Mouse (Mus musculus) MEL (cell line): Measurements from ENCODE around the gene Apc2. TPM values are rescaled to one million over a fixed set of nuclear protein-coding genes. Genes with fewer than 3 reads are reported as not detected.

Source experiments
- DNase-seq: peaks from one replicate; pipeline ENCODE4 v3.0.0; 2011; ENCODE audit warnings: low read depth, low spot score
- H3K27ac ChIP-seq: 2 replicates; pipeline ENCODE4 v1.5.1; 2012; ENCODE audit warnings: low read depth, mild to moderate bottlenecking, control low read depth, low read length, moderate library complexity; ENCODE audit not compliant: control insufficient read depth
- H3K27me3 ChIP-seq, 2 experiments: fragments of 150-350 bp in 1 of 2; sonication (generic) in 1 of 2; 2 replicates each; pipeline ENCODE4 v1.6.1; 2012; ENCODE audit warnings: low read length in 2 of 2, mild to moderate bottlenecking in 2 of 2, improper control_type of control experiment in 1 of 2, moderate library complexity in 1 of 2; ENCODE audit not compliant: insufficient read depth in 2 of 2, control insufficient read depth in 1 of 2
- H3K36me3 ChIP-seq, 2 experiments: 2 replicates each; pipeline ENCODE4 v1.6.1; 2012 to 2014; ENCODE audit warnings: low read length in 2 of 2, improper control_type of control experiment in 1 of 2, inconsistent platforms in 1 of 2, mild to moderate bottlenecking in 1 of 2; ENCODE audit not compliant: insufficient read depth in 2 of 2, control insufficient read depth in 1 of 2
- H3K4me1 ChIP-seq, 2 experiments: fragments of 150-350 bp in 1 of 2; sonication (generic) in 1 of 2; 2 replicates each; pipeline ENCODE4 v1.6.1; 2012; ENCODE audit warnings: low read length in 2 of 2, improper control_type of control experiment in 1 of 2, mild to moderate bottlenecking in 1 of 2; ENCODE audit not compliant: insufficient read depth in 2 of 2, control insufficient read depth in 1 of 2
- H3K4me3 ChIP-seq, 2 experiments: fragments of 150-350 bp in 1 of 2; sonication (generic) in 1 of 2; 2 replicates each; pipeline ENCODE4 v1.5.1; 2012; ENCODE audit warnings: low read depth in 2 of 2, low read length in 2 of 2, mild to moderate bottlenecking in 2 of 2, moderate library complexity in 2 of 2, control low read depth in 1 of 2, improper control_type of control experiment in 1 of 2; ENCODE audit not compliant: control insufficient read depth in 1 of 2, insufficient read depth in 1 of 2
- H3K79me2 ChIP-seq: 2 replicates; pipeline ENCODE4 v1.6.1; 2012; ENCODE audit warnings: mild to moderate bottlenecking, low read length, moderate library complexity; ENCODE audit not compliant: control insufficient read depth, poor library complexity, insufficient read depth
- H3K9ac ChIP-seq: 2 replicates; pipeline ENCODE4 v1.6.1; 2012; ENCODE audit warnings: low read depth, mild to moderate bottlenecking, control low read depth, low read length, moderate library complexity; ENCODE audit not compliant: control insufficient read depth, poor library complexity, severe bottlenecking
- H3K9me3 ChIP-seq: fragments of 150-350 bp; sonication (generic); replicated peaks from 2 replicates; pipeline ENCODE4 v1.6.1; 2012; ENCODE audit warnings: mild to moderate bottlenecking, low read length, improper control_type of control experiment, moderate library complexity; ENCODE audit not compliant: insufficient read depth
- BHLHE40 ChIP-seq: IDR thresholded peaks from 2 replicates; pipeline ENCODE4 v1.6.1; 2012; ENCODE audit warnings: low read depth, mild to moderate bottlenecking, inconsistent platforms, low read length, improper control_type of control experiment, borderline replicate concordance
- CHD2 ChIP-seq: IDR thresholded peaks from 2 replicates; pipeline ENCODE4 v1.6.1; 2011; ENCODE audit warnings: low read length, improper control_type of control experiment
- E2F4 ChIP-seq: IDR thresholded peaks from 2 replicates; pipeline ENCODE4 v1.6.1; 2011; ENCODE audit warnings: low read depth, low read length, improper control_type of control experiment, borderline replicate concordance
- JUND ChIP-seq: IDR thresholded peaks from 2 replicates; pipeline ENCODE4 v1.6.1; 2011; ENCODE audit warnings: low read depth, mild to moderate bottlenecking, improper control_type of control experiment, low read length
- KAT2A ChIP-seq: conservative IDR thresholded peaks from 2 replicates; pipeline ENCODE4 v1.6.1; 2012; ENCODE audit warnings: low read depth, low read length, improper control_type of control experiment, inconsistent platforms
- MAFK ChIP-seq: IDR thresholded peaks from 2 replicates; pipeline ENCODE4 v1.6.1; 2011; ENCODE audit warnings: low read depth, mild to moderate bottlenecking, low read length, improper control_type of control experiment, borderline replicate concordance
- MAX ChIP-seq: IDR thresholded peaks from 2 replicates; pipeline ENCODE4 v1.6.1; 2011; ENCODE audit warnings: low read length, improper control_type of control experiment
- MEF2A ChIP-seq: IDR thresholded peaks from 2 replicates; pipeline ENCODE4 v1.6.1; 2014; ENCODE audit warnings: low read depth, mild to moderate bottlenecking, inconsistent platforms, low read length, improper control_type of control experiment; ENCODE audit not compliant: poor library complexity, insufficient replicate concordance, severe bottlenecking; ENCODE audit errors: extremely low read depth
- MXI1 ChIP-seq: IDR thresholded peaks from 2 replicates; pipeline ENCODE4 v1.6.1; 2011; ENCODE audit warnings: mild to moderate bottlenecking, low read depth, low read length, improper control_type of control experiment
- MYC ChIP-seq: IDR thresholded peaks from 2 replicates; pipeline ENCODE4 v1.6.1; 2011; ENCODE audit warnings: low read depth, mild to moderate bottlenecking, low read length, improper control_type of control experiment, moderate library complexity
- NELFE ChIP-seq: IDR thresholded peaks from 2 replicates; pipeline ENCODE4 v1.6.1; 2011; ENCODE audit warnings: low read depth, low read length, improper control_type of control experiment
- NRF1 ChIP-seq: IDR thresholded peaks from 2 replicates; pipeline ENCODE4 v1.6.1; 2014; ENCODE audit warnings: low read depth, mild to moderate bottlenecking, inconsistent platforms, low read length, improper control_type of control experiment, moderate library complexity; ENCODE audit not compliant: poor library complexity, insufficient read depth, severe bottlenecking
- POLR2A ChIP-seq, 2 experiments: IDR thresholded peaks; 2 replicates each; pipeline ENCODE4 v1.6.1; 2011 to 2012; ENCODE audit warnings: low read length in 2 of 2, mild to moderate bottlenecking in 2 of 2, control low read depth in 1 of 2, improper control_type of control experiment in 1 of 2, low read depth in 1 of 2, moderate library complexity in 1 of 2; ENCODE audit not compliant: control insufficient read depth in 1 of 2, insufficient read depth in 1 of 2, poor library complexity in 1 of 2
- POLR2AphosphoS5 ChIP-seq: IDR thresholded peaks from 2 replicates; pipeline ENCODE4 v1.6.1; 2012; ENCODE audit warnings: low read depth, borderline replicate concordance, mild to moderate bottlenecking, inconsistent platforms, low read length, moderate library complexity, mixed read lengths
- RCOR1 ChIP-seq: IDR thresholded peaks from 2 replicates; pipeline ENCODE4 v1.6.1; 2012; ENCODE audit warnings: low read depth, mild to moderate bottlenecking, inconsistent platforms, low read length, improper control_type of control experiment
- TAL1 ChIP-seq: IDR thresholded peaks from 2 replicates; pipeline ENCODE4 v1.6.1; 2012; ENCODE audit warnings: mild to moderate bottlenecking, inconsistent platforms, low read length, moderate library complexity, mixed read lengths
- TBP ChIP-seq: IDR thresholded peaks from 2 replicates; pipeline ENCODE4 v1.8.0; 2011; ENCODE audit warnings: low read depth, low read length, improper control_type of control experiment
- TCF12 ChIP-seq: IDR thresholded peaks from 2 replicates; pipeline ENCODE4 v1.6.1; 2014; ENCODE audit warnings: low read depth, mild to moderate bottlenecking, inconsistent platforms, low read length, improper control_type of control experiment, moderate library complexity
- USF1 ChIP-seq: IDR thresholded peaks from 2 replicates; pipeline ENCODE4 v1.6.1; 2014; ENCODE audit warnings: low read depth, mild to moderate bottlenecking, inconsistent platforms, low read length, improper control_type of control experiment, moderate library complexity
- ZKSCAN1 ChIP-seq: IDR thresholded peaks from 2 replicates; pipeline ENCODE4 v1.6.1; 2012; ENCODE audit warnings: low read depth, mild to moderate bottlenecking, inconsistent platforms, low read length, improper control_type of control experiment, moderate library complexity
- polyA plus RNA-seq, 2 experiments: library from polyadenylated mRNA; stranded (reverse) in 1 of 2; unstranded in 1 of 2; fragments of >175 nt in 1 of 2; fragments of >200 nt in 1 of 2; gene quantifications; 2 replicates each; pipeline versions ENCODE4 v1.2.1 to v1.2.4; 2012; ENCODE audit warnings: low replicate concordance in 2 of 2, low read depth in 1 of 2; ENCODE audit not compliant: insufficient read length in 2 of 2, insufficient read depth in 1 of 2, missing spikeins in 1 of 2
- total RNA-seq: library from RNA; depleted of rRNA; stranded (reverse); fragments of 300-350 nt; gene quantifications from 2 replicates; pipeline ENCODE4 v1.2.3, GENCODE M21; 2012

The Apc2 gene
- total and polyA plus RNA-seq, 3 experiments, result 0.58 to 1.2 TPM; not detected in 1

- Histone ChIP-seq H3K4me3 (peak overlapping the region; percentile 55), H3K4me1 (0 out of 4 replicates have a peak, but pooled peaks cover 0 to 2% of the 10 kb centered on the region in 2 experiments), H3K9me3 (no peaks in the 10 kb centered on the region), H3K36me3 (no peaks in the 10 kb centered on the region), H3K9ac (peak overlapping the region; percentile 40), H3K27me3 (no peaks in the 10 kb centered on the region), H3K79me2 (no peaks in the 10 kb centered on the region), H3K27ac (no peak overlapping the region)
- peak; percentile 65 for TF ChIP-seq TAL1
- TF ChIP-seq MAX, result no peak
- TF ChIP-seq MXI1, result 0 out of 2 replicates have a peak, but pooled peaks have one; percentile 21
- TF ChIP-seq MAFK, result 0 out of 2 replicates have a peak, but pooled peaks have one; percentile 16
- TF ChIP-seq TBP, result peak; percentile 76
- DNase-seq, result peak; percentile 68
Measured at GRCm38 (mm10) chr10:80304458-80304857, 8.7 kb downstream of the Apc2 start.

DNA sequence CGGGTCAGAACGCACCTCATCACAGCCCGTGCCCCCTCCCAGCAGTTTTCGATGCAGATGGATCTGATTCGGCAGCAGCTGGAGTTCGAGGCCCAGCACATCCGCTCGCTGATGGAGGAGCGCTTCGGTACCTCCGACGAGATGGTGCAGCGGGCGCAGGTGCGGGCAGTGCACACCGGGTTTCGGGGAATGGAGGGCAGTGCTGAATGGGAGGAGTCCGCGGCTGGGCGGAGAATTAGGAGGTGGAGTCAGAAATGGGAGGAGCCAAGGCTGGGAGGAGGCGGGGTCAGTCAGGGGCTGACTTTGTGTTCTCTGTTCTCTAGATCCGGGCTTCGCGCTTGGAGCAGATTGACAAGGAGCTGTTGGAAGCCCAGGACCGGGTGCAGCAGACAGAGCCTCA is 9.1 kb downstream of the Apc2 start:
- Histone ChIP-seq H3K36me3 (no peaks in the 10 kb centered on the region), H3K9ac (peak overlapping the region; percentile 40), H3K27me3 (no peaks in the 10 kb centered on the region), H3K4me3 (peak overlapping the region; percentile 55), H3K4me1 (0 out of 4 replicates have a peak, but pooled peaks cover 0 to 2% of the 10 kb centered on the region in 2 experiments), H3K79me2 (no peaks in the 10 kb centered on the region), H3K27ac (no peak overlapping the region), H3K9me3 (no peaks in the 10 kb centered on the region)
- peak; percentile 82 for DNase-seq
- TF ChIP-seq ZKSCAN1, result no peak
- peak; percentile 43; the same call in 1 of the 2 replicates for TF ChIP-seq NRF1
- peak in 1 of 2 experiments; percentile 44; a peak in 1 of 4 replicates for TF ChIP-seq POLR2A (IDR thresholded peaks at IDR 0.05; ENCODE audit: control insufficient read depth in 1 of 2, insufficient read depth in 1 of 2, low read depth in 1 of 2, low read length in 2 of 2, poor library complexity in 1 of 2)
- no peak for TF ChIP-seq RCOR1
- no peak for TF ChIP-seq NELFE
- no peak for TF ChIP-seq CHD2

DNA sequence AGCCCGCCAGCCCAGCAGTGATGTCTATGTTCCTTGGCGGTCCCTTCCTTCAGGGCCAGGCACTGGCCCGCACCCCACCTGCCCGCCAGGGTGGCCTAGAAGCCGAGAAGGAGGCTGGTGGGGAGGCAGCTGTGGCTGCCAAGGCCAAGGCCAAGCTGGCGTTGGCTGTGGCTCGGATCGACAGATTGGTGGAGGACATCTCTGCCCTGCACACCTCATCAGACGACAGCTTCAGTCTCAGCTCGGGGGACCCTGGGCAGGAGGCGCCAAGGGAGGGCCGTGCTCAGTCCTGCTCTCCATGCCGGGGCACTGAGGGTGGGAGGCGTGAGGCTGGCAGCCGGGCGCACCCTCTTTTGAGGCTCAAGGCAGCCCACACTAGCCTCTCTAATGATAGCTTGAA is 15.8 kb downstream of the Apc2 start:
- Histone ChIP-seq H3K9ac (no peak overlapping the region), H3K4me3 (no peak overlapping the region), H3K9me3 (no peaks in the 10 kb centered on the region), H3K4me1 (peaks cover 0 to 5% of the 10 kb centered on the region in 2 experiments; a peak in 3 of 4 replicates), H3K27me3 (no peaks in the 10 kb centered on the region), H3K27ac (no peak overlapping the region), H3K79me2 (no peaks in the 10 kb centered on the region), H3K36me3 (no peaks in the 10 kb centered on the region)
- TF ChIP-seq POLR2AphosphoS5 (no peak), JUND (no peak), USF1 (no peak), MYC (no peak), MEF2A (no peak), ZKSCAN1 (no peak), E2F4 (no peak), POLR2A (IDR thresholded peaks at IDR 0.05; ENCODE audit: control insufficient read depth in 1 of 2, insufficient read depth in 1 of 2, low read depth in 1 of 2, low read length in 2 of 2, poor library complexity in 1 of 2) (no peak), BHLHE40 (no peak), MXI1 (no peak), TCF12 (no peak), KAT2A (no peak)
- no peak for DNase-seq
